Mouse (Mus musculus) liver, postnatal 0 days (tissue): ENCODE data around the gene Fahd1. TPM values are rescaled to one million over a fixed set of nuclear protein-coding genes. Genes with fewer than 3 reads are reported as not detected.

Source experiments
- ATAC-seq: fragments of 200-750 bp; cut with Nextera tagmentation; 2 replicates; pipeline ENCODE4 v1.8.0; 2017; ENCODE audit warnings: mild to moderate bottlenecking, moderate library complexity
- DNase-seq: peaks from one replicate; pipeline ENCODE4 v3.0.0-alpha.2; 2016
- H3K27ac ChIP-seq: fragments of 300-500 bp; sonication (generic); 2 replicates; pipeline ENCODE4 v1.5.1; 2014; ENCODE audit warnings: antibody characterized with exemption, moderate library complexity, mild to moderate bottlenecking, low read depth
- H3K27me3 ChIP-seq: fragments of 300-500 bp; sonication (generic); 2 replicates; pipeline ENCODE4 v1.6.1; 2014; ENCODE audit warnings: low read length, control low read depth, mixed read lengths; ENCODE audit not compliant: insufficient read depth
- H3K36me3 ChIP-seq: fragments of 300-500 bp; sonication (generic); replicated peaks from 2 replicates; pipeline ENCODE4 v1.6.1; 2014; ENCODE audit warnings: mild to moderate bottlenecking, control low read depth, low read length, moderate library complexity, mixed read lengths; ENCODE audit not compliant: insufficient read depth
- H3K4me1 ChIP-seq: fragments of 300-500 bp; sonication (generic); 2 replicates; pipeline ENCODE4 v1.6.1; 2014; ENCODE audit warnings: antibody characterized with exemption, mild to moderate bottlenecking, control low read depth; ENCODE audit not compliant: insufficient read depth
- H3K4me2 ChIP-seq: fragments of 300-500 bp; sonication (generic); 2 replicates; pipeline ENCODE4 v1.6.1; 2014; ENCODE audit warnings: low read depth, mild to moderate bottlenecking, low read length, moderate library complexity, mixed read lengths
- H3K4me3 ChIP-seq: fragments of 300-500 bp; sonication (generic); 2 replicates; pipeline ENCODE4 v1.5.1; 2014; ENCODE audit warnings: low read depth, low read length
- H3K9ac ChIP-seq: fragments of 300-500 bp; sonication (generic); replicated peaks from 2 replicates; pipeline ENCODE4 v1.6.1; 2014; ENCODE audit warnings: mild to moderate bottlenecking, moderate library complexity
- H3K9me3 ChIP-seq: fragments of 300-500 bp; sonication (generic); 2 replicates; pipeline ENCODE4 v1.6.1; 2016; ENCODE audit warnings: mild to moderate bottlenecking, control low read depth, low read length, mixed read lengths
- CTCF ChIP-seq: sonication (generic); IDR thresholded peaks from 2 replicates; pipeline ENCODE4 v1.5.1; 2016; ENCODE audit warnings: antibody characterized with exemption, low read depth
- EP300 ChIP-seq: IDR thresholded peaks from 2 replicates; pipeline ENCODE4 v1.6.1; 2016; ENCODE audit warnings: antibody characterized with exemption, low read depth, mild to moderate bottlenecking
- WGBS: fragments of 180-500 bp; shearing (Covaris S2); extraction: QIAGEN DNeasy Blood & Tissue Kit; methylation state at CpG from one replicate; pipeline ENCODE4 v1.1.7; 2014; ENCODE audit not compliant: insufficient replicate concordance; 5-methylcytosine and 5-hydroxymethylcytosine counted together
- polyA plus RNA-seq: library from polyadenylated mRNA; unstranded; fragments of >200 nt; fragmentation: Nextera tagmentation; extraction: Ambion mirVana; gene quantifications from 2 replicates; pipeline ENCODE4 v1.2.1, GENCODE M21; 2015

Fahd1 gene
- polyA plus RNA-seq, 1 experiment from 2014 or later = 84.9 TPM

DNA sequence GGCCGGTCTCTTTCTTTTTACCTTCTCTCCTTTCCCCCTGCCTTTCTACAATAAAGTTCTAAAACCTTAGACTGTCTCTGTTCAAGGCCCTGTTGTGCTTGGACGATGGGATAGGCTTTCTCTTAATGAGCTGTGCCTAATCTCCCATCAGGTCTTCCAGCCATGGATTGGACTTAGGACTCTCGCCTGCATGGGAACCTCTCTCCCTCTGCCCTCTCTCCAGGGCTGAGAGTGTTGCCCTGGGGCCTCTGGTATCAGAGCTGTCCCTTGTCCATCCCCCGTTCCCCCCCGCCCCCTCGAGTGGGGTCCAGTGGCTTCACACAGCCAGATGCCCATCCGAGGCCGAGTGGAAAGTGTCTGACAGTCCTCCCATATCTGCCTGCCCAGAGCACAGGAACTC is 24.8 kb upstream of the Fahd1 start:
- no peaks in the 10 kb centered on the region for H3K36me3 ChIP-seq
- no peak overlapping the region for H3K27ac ChIP-seq
- H3K4me3 ChIP-seq = no peak overlapping the region
- no peak overlapping the region for H3K9ac ChIP-seq
- TF ChIP-seq CTCF = no peak
- no peak for TF ChIP-seq EP300
- 70% methylated on average over 8 of the region's 8 CpGs for WGBS
- ATAC-seq (no peak), DNase-seq (no peak)
- H3K9me3 ChIP-seq = no peaks in the 10 kb centered on the region
- H3K4me1 ChIP-seq = peaks cover 11% of the 10 kb centered on the region; the same call in 1 of the 2 replicates
- H3K4me2 ChIP-seq = no peak overlapping the region
- no peaks in the 10 kb centered on the region for H3K27me3 ChIP-seq

DNA sequence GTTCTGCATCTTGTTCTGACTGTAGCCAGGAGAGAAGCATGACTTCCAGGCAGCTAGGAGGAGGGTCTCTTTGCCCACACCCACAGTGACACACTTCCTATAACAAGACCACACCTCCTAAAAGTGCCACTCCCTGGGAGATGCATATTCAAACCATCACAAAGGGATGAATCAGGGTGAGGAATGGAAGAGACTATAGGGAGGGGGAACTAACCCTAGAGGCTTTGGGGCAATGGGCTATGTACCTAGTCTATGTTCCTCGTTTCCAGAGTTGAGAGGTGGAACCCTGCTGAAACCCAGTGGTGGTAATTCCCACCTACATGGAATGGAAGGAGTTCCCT is 24.2 kb upstream of the Fahd1 start:
- ATAC-seq = no peak

GRCm38 (mm10) chr17:24873695-24874404 is 23.7 kb upstream of the Fahd1 start:
- Histone ChIP-seq H3K4me3 (no peak overlapping the region), H3K9ac (no peak overlapping the region)
- no peak for ATAC-seq

More for the DNA sequence above, 24.2 kb upstream of the Fahd1 start:
- no peak overlapping the region for H3K4me2 ChIP-seq
- H3K27ac ChIP-seq = no peak overlapping the region
- DNase-seq = no peak
- 47% methylated on average over 1 of the region's 1 CpGs for WGBS
- H3K9ac ChIP-seq = no peak overlapping the region
- H3K9me3 ChIP-seq = no peaks in the 10 kb centered on the region
- TF ChIP-seq CTCF = no peak
- TF ChIP-seq EP300 = no peak
- no peaks in the 10 kb centered on the region for H3K36me3 ChIP-seq
- peaks cover 11% of the 10 kb centered on the region for H3K4me1 ChIP-seq
- H3K27me3 ChIP-seq = no peaks in the 10 kb centered on the region
- H3K4me3 ChIP-seq = no peak overlapping the region

DNA sequence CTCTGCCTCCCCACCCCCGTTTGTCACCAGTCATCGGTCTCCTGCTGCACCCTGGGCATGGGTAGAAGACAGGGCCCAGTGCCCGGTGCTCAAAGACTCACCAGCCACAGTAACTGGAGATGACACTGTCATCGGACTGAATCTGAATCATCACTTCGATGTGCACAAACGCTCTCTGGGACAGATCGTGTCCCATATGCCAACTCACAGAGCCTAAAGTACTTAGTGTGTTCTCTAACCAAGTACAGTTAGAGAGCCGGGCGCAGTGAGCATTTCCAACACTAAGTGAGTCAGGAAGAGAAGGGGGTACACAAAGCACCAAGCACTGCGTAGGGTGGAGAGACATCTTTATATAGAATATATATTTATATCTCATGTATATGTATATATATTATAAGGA is 17.8 kb upstream of the Fahd1 start:
- no peak overlapping the region for H3K9ac ChIP-seq
- H3K36me3 ChIP-seq = peaks cover 27% of the 10 kb centered on the region
- ATAC-seq = no peak
- no peaks in the 10 kb centered on the region for H3K27me3 ChIP-seq
- H3K4me1 ChIP-seq = no peaks in the 10 kb centered on the region; the same call in 1 of the 2 replicates
- WGBS = 92% methylated on average over 10 of the region's 10 CpGs
- no peak for DNase-seq
- H3K4me2 ChIP-seq = no peak overlapping the region
- H3K27ac ChIP-seq = no peak overlapping the region
- H3K4me3 ChIP-seq = no peak overlapping the region
- TF ChIP-seq CTCF (no peak), EP300 (no peak)
- H3K9me3 ChIP-seq = no peaks in the 10 kb centered on the region

More at GRCm38 (mm10) chr17:24873695-24874404, 23.7 kb upstream of the Fahd1 start:
- TF ChIP-seq CTCF (no peak), EP300 (no peak)
- H3K36me3 ChIP-seq = no peaks in the 10 kb centered on the region
- H3K4me2 ChIP-seq = no peak overlapping the region
- no peak overlapping the region for H3K27ac ChIP-seq
- H3K9me3 ChIP-seq = no peaks in the 10 kb centered on the region
- no peak for DNase-seq
- WGBS = 42% methylated on average over 4 of the region's 4 CpGs
- no peaks in the 10 kb centered on the region for H3K27me3 ChIP-seq
- H3K4me1 ChIP-seq = peaks cover 11% of the 10 kb centered on the region

DNA sequence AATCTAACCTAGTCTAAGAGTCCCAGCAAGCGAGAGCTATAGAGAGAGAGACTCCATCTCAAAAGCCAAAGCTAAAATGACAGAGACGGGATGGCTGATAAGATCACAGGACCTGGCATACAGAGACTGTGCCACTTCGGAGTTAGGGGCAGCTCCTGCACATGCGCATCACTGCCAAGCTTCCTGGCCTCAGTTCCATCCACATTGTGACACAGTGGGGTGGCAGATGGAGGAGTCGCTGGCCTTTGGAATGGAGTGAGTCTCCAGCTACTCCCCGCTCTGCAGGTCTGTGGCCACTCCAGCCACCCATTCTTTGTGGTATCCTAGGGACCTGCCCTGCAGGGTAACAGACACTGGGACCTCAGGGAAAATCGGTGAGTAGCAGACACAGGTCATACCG is 15.6 kb upstream of the Fahd1 start, which contains the start of gene Igfals:
Igfals (plus strand) TSS at position 222 of the 400 bp plus-strand sequence.
- Histone ChIP-seq H3K9me3 (no peaks in the 10 kb centered on the region), H3K4me2 (no peak within 1 kb of the TSS), H3K27ac (no peak within 1 kb of the TSS), H3K4me1 (no peaks in the 10 kb centered on the region; the same call in 1 of the 2 replicates), H3K36me3 (peaks cover 47% of the 10 kb centered on the region), H3K9ac (no peak within 1 kb of the TSS), H3K27me3 (no peaks in the 10 kb centered on the region), H3K4me3 (no peak within 1 kb of the TSS)
- no peak for TF ChIP-seq EP300
- DNase-seq (no peak), ATAC-seq (no peak)
- whole genome bisulfite sequencing = 88% methylated on average over 8 of the region's 8 CpGs

DNA sequence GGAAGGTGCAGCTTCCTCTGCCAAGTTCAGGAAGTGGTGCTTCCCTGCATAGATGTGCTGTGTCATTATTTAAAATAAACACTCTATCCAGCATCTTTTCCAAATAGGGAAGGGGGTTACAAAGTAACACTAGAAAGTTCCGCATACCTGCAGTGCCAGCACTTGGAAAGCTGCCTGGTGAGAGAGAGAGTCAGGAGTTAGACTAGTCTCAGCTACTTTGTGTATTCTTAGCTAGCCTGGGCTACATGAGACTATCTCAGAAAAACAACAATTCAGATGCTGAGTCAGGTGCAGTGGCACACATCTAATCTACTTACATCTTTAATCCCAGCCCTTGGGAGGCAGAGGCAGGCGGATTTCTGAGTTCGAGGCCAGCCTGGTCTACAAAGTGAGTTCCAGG is 11.6 kb upstream of the Fahd1 start:
- DNase-seq (no peak), ATAC-seq (no peak)
- TF ChIP-seq CTCF (no peak), EP300 (no peak)
- Histone ChIP-seq H3K4me1 (peaks cover 29% of the 10 kb centered on the region), H3K9ac (no peak overlapping the region), H3K27ac (no peak overlapping the region), H3K4me3 (no peak overlapping the region), H3K4me2 (no peak overlapping the region), H3K36me3 (peaks cover 72% of the 10 kb centered on the region), H3K27me3 (no peaks in the 10 kb centered on the region), H3K9me3 (no peaks in the 10 kb centered on the region)
- 89% methylated on average over 3 of the region's 3 CpGs for WGBS
